Mouse (Mus musculus): ENCODE results near the gene Srp68. TPM values are rescaled to one million over a fixed set of nuclear protein-coding genes. Genes with fewer than 3 reads are reported as not detected.
"Not testable (repeated sequence)": the region's sequence is repeated elsewhere in the genome, so short reads cannot be mapped to it uniquely, and the experiment has no call there.

Gene Srp68
- polyA plus RNA-seq, 1 experiment from 2014 or later, result 74.8 TPM

DNA sequence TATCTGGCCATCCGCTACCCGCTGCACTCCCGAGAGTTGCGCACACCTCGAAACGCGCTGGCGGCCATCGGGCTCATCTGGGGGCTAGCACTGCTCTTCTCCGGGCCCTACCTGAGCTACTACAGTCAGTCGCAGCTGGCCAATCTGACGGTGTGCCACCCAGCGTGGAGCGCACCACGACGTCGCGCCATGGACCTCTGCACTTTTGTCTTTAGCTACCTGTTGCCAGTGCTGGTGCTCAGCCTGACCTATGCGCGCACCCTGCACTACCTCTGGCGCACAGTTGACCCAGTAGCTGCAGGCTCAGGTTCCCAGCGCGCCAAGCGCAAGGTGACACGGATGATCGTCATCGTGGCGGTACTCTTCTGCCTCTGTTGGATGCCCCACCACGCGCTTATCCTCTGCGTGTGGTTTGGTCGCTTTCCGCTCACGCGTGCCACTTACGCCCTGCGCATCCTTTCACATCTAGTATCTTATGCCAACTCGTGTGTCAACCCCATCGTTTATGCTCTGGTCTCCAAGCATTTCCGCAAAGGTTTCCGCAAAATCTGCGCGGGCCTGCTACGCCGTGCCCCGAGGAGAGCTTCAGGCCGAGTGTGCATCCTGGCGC is 9.0 kb upstream of the Srp68 start:
- Histone ChIP-seq H3K9ac (no peak overlapping the region), H3K4me1 (replicated peaks) (peaks cover 20% of the 10 kb centered on the region), H3K27me3 (replicated peaks) (peaks cover 67% of the 10 kb centered on the region), H3K36me3 (peaks cover 5% of the 10 kb centered on the region), H3K4me2 (peak overlapping the region; percentile 7; the same call in 1 of the 2 replicates), H3K9me3 (replicated peaks) (0 out of 2 replicates have a peak, but pooled peaks cover 5% of the 10 kb centered on the region), H3K4me3 (peak overlapping the region; percentile 3; the same call in 1 of the 2 replicates), H3K27ac (ENCODE audit: poor library complexity, severe bottlenecking) (no peak overlapping the region)
- WGBS, result 10% methylated on average over 48 of the region's 48 CpGs
- no peak for ATAC-seq (ENCODE audit: insufficient number of reproducible peaks, low FRiP score)

DNA sequence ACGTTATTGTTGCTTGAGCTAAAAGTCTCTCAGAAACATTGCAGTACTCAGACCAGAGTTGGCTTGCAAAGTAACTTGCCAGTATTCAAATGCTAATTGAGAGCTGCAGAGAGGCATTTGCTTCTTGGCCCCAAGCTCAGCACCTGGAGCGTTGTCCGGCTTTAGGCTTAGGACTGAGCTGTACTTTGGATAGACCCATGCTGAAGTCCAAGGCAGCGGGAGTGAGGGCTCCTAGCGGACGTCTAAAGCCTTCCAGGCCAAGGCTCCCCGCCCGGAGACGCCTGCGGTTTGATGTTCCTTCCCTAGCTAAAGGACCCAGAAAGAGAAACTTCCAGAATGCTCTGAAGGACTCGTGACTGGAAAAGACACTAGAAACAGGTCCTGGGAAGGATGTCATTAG is 8.1 kb upstream of the Srp68 start:
- Histone ChIP-seq H3K4me3 (peak overlapping the region; percentile 39), H3K4me1 (replicated peaks) (peaks cover 18% of the 10 kb centered on the region), H3K36me3 (no peaks in the 10 kb centered on the region), H3K9ac (no peak overlapping the region), H3K9me3 (replicated peaks) (0 out of 2 replicates have a peak, but pooled peaks cover 5% of the 10 kb centered on the region), H3K4me2 (peak overlapping the region; percentile 67), H3K27ac (ENCODE audit: poor library complexity, severe bottlenecking) (no peak overlapping the region), H3K27me3 (replicated peaks) (peaks cover 67% of the 10 kb centered on the region)
- WGBS, result 3% methylated on average over 11 of the region's 11 CpGs
- no peak for ATAC-seq (ENCODE audit: insufficient number of reproducible peaks, low FRiP score)

DNA sequence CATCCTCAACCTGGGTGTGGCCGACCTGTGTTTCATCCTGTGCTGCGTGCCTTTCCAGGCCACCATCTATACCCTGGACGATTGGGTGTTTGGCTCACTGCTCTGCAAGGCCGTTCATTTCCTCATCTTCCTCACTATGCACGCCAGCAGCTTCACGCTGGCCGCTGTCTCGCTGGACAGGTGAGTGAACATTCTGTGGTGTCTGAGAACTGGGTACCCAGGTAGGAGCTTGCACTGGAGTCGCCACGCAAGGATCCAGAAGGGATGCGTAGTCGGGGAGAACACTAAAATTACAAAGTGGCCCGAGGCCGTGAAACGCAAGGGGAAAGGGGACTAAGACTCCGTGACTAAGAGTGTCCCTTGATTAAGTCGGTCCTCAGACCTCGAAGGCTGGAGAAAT is 7.7 kb upstream of the Srp68 start:
- no peak for ATAC-seq (ENCODE audit: insufficient number of reproducible peaks, low FRiP score)
- peak overlapping the region; percentile 47 for H3K9ac ChIP-seq
- no peaks in the 10 kb centered on the region for H3K36me3 ChIP-seq
- no peak overlapping the region for H3K27ac ChIP-seq (ENCODE audit: poor library complexity, severe bottlenecking)
- peak overlapping the region; percentile 67 for H3K4me2 ChIP-seq
- peaks cover 67% of the 10 kb centered on the region for H3K27me3 ChIP-seq (replicated peaks)
- peaks cover 18% of the 10 kb centered on the region for H3K4me1 ChIP-seq (replicated peaks)
- peak overlapping the region; percentile 39 for H3K4me3 ChIP-seq
- 0 out of 2 replicates have a peak, but pooled peaks cover 5% of the 10 kb centered on the region for H3K9me3 ChIP-seq (replicated peaks)
- 3% methylated on average over 18 of the region's 18 CpGs for WGBS

DNA sequence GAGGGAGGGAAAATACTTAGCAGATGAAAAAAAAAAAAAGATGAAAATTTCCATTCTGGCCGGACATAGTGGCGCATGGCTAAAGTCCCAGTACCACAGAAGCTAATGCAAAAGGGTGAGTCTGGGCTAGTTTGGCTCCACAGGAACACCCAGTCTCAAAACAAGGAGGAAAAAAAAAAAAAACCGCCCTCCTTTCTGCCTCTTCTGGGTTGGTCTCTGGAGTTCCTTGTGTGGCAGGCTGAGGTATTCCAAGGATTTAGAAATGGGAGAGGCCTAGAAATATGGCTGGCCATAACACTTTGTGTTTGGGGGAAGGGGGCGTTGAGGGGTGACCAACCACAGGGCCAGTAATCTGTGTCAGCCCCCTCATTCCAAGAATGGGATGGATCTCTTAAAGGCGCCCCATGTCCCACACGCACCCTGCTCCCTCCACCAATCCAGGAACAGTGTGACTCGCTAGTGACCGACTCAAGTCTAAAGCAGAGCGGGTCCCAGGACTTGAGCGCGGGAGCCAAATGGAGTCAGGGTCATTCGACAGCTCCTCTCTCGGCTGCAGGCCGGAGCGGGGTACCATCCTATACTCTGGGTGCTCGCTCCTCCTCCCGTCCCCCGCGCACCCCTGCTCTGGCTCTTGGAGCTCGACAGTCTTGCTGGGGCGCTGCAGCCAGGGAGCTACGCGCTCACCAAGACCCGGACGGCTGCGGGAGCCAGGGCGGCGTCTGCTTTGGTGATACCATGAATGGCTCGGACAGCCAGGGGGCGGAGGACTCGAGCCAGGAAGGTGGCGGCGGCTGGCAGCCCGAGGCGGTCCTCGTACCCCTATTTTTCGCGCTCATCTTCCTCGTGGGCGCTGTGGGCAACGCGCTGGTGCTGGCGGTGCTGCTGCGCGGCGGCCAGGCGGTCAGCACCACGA is 7.0 kb upstream of the Srp68 start, which contains the start of gene Galr2:
TSS of gene Galr2 (plus strand) at position 189 of the 913 bp plus-strand sequence.
- ATAC-seq (ENCODE audit: insufficient number of reproducible peaks, low FRiP score), result no peak
- Histone ChIP-seq H3K4me2 (peak within 1 kb of the TSS; percentile 67), H3K27me3 (replicated peaks) (peaks cover 65% of the 10 kb centered on the region), H3K4me3 (peak within 1 kb of the TSS; percentile 39), H3K9me3 (replicated peaks) (0 out of 2 replicates have a peak, but pooled peaks cover 5% of the 10 kb centered on the region), H3K27ac (ENCODE audit: poor library complexity, severe bottlenecking) (no peak within 1 kb of the TSS), H3K9ac (peak within 1 kb of the TSS; percentile 47), H3K4me1 (replicated peaks) (peaks cover 18% of the 10 kb centered on the region), H3K36me3 (no peaks in the 10 kb centered on the region)
- 5% methylated on average over 48 of the region's 48 CpGs for WGBS

DNA sequence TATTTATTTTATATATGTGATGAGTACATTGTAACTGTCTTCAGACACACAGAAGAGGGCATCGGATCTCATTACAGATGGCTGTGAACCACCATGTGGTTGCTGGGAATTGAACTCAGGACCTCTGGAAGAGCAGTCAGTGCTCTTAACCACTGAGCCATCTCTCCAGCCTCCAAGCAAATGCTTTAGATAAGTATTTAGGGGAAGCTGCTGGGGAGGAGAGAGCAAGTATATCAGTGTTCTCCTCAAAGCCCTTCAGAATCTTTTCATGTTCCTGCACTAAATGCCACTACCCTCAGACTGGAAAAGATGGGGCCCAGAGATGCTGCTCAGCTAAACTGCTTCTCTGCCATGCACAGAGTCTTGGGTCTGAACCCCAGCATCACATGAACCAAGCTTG is 3.2 kb upstream of the Srp68 start:
- H3K36me3 ChIP-seq; H3K9ac ChIP-seq; H3K4me2 ChIP-seq; H3K4me3 ChIP-seq; H3K27ac ChIP-seq (ENCODE audit: poor library complexity, severe bottlenecking); H3K9me3 ChIP-seq (replicated peaks); ATAC-seq (ENCODE audit: insufficient number of reproducible peaks, low FRiP score): not testable (repeated sequence)
- H3K27me3 ChIP-seq (replicated peaks), result peaks cover 27% of the 10 kb centered on the region
- 85% methylated on average over 1 of the region's 1 CpGs for WGBS
- H3K4me1 ChIP-seq (replicated peaks), result peaks cover 23% of the 10 kb centered on the region

DNA sequence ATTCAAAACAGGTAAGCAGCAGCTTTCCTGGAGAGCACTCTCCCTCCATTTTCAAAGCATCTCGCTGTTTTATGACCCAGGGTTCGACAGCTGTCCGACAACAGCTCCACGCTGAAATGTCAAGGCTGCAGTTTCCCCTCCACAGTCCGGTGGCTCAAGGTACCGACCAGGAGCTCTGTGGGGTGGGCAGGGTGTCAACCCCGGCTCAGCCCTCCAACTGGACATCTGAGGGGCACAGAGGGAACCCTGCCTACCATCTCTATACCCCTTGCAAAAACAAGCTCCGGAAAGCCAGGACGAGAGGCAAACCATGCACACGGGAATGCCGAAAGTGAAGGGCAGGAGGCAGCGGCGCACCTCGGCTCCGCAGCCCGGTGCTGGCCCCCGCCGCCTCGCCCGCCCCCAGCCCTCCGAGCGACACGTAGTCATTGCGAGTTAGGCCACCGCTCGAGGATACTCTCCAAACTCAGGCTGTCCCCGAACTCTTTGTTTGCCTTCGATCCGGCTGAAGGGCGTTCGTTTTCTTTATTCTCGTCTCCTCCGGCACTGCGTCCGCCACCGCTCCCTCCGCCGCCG is 460 bp downstream of the Srp68 start:
- Histone ChIP-seq H3K9ac (peak overlapping the region; percentile 94), H3K9me3 (replicated peaks) (no peaks in the 10 kb centered on the region), H3K36me3 (peaks cover 35% of the 10 kb centered on the region), H3K27ac (ENCODE audit: poor library complexity, severe bottlenecking) (peak overlapping the region; percentile 48), H3K4me1 (replicated peaks) (peaks cover 20% of the 10 kb centered on the region), H3K4me3 (peak overlapping the region; percentile 70), H3K27me3 (replicated peaks) (no peaks in the 10 kb centered on the region), H3K4me2 (peak overlapping the region; percentile 89)
- WGBS, result under 1% methylated on average over 39 of the region's 39 CpGs
- peak; percentile 66 for ATAC-seq (ENCODE audit: insufficient number of reproducible peaks, low FRiP score)

DNA sequence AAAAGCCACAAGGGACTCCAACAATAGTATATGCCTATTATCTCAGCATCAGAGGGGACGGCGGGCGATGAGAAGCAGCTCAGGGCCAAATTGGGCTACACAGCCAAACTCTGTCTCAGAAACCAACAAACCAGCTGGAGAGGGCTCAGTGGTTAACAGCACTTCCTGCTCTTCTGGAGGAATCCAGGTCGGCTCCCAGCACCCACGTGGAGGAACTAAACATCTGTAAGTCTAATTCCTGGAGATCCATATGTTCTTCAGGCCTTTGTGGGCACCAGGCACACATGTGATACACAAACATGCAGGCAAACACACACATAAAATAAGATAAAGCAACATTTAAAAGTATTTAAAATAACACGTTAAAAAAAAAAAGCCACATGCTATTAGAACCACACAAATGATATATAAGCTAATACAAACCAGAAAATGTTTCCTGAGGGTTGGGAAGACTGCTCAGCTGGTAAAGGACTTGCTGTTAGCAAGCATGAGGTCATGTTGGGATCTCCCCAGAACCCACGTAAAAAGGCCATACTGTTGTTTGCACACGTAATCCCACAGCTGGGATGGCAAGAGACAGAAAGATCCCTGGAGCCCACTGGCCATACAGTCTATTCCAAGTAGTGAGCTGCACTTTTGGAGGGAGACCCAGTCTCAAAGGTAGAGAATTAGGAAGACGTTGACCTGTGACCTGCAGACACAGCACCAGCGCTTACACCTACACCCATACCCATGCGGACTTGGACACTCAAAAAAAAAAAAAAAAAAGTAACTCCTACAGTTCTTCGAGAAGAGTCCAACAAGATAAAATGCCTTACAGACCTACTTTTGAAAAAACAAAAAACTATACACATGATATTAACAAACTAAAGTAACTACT is 1.2 kb downstream of the Srp68 start:
- no peaks in the 10 kb centered on the region for H3K9me3 ChIP-seq (replicated peaks)
- peaks cover 20% of the 10 kb centered on the region for H3K4me1 ChIP-seq (replicated peaks)
- H3K27ac ChIP-seq (ENCODE audit: poor library complexity, severe bottlenecking), result no peak overlapping the region
- peak overlapping the region; percentile 94 for H3K9ac ChIP-seq
- peaks cover 42% of the 10 kb centered on the region for H3K36me3 ChIP-seq
- 43% methylated on average over 12 of the region's 12 CpGs for WGBS
- no peak for ATAC-seq (ENCODE audit: insufficient number of reproducible peaks, low FRiP score)
- H3K27me3 ChIP-seq (replicated peaks), result no peaks in the 10 kb centered on the region
- H3K4me3 ChIP-seq, result peak overlapping the region; percentile 70
- peak overlapping the region; percentile 89 for H3K4me2 ChIP-seq

DNA sequence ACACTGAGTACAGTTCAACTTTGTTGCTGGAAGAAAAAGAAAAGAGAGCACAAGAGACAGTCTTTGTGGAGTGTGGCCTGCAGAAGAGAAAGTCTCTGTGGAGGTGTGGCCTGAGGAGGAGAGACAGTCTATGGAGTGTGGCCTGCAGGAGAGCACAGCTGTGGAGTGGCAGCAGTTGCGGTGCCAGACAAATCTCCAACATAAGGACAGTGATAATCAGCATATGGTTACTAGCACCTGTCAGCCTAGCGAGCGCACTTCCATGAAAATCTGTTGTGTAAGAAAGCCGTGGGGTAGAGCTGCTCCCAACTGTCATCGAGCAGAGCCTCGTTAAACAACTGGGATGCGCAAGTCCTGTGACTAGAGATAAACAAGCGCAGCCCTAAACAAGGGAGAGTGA is 4.5 kb downstream of the Srp68 start:
- H3K4me1 ChIP-seq (replicated peaks), result peaks cover 18% of the 10 kb centered on the region
- no peaks in the 10 kb centered on the region for H3K27me3 ChIP-seq (replicated peaks)
- no peak for ATAC-seq (ENCODE audit: insufficient number of reproducible peaks, low FRiP score)
- H3K4me2 ChIP-seq, result no peak overlapping the region
- 87% methylated on average over 8 of the region's 8 CpGs for WGBS
- no peak overlapping the region for H3K9ac ChIP-seq
- H3K4me3 ChIP-seq, result no peak overlapping the region
- peaks cover 71% of the 10 kb centered on the region for H3K36me3 ChIP-seq
- no peak overlapping the region for H3K27ac ChIP-seq (ENCODE audit: poor library complexity, severe bottlenecking)
- no peaks in the 10 kb centered on the region for H3K9me3 ChIP-seq (replicated peaks)

DNA sequence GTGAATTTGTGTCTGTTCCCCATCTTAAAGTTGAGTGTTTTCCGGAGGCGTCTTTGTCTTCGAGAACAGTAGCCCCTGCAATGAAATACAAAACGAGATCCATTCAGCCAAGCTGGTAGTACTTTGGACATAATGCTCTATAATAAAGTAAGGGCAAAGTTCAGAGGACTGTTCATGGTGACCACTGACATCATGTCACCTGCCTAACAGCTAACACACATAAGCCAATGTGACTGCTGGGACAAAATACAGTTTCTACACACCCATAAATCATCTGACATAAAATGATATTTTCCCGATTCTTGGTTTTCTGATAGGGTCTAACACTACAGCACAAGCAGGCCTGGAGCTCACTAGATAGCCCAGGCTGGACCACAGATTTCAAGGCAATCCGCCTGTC is 5.7 kb downstream of the Srp68 start:
- no peak for ATAC-seq (ENCODE audit: insufficient number of reproducible peaks, low FRiP score)
- Histone ChIP-seq H3K4me3 (no peak overlapping the region), H3K27ac (ENCODE audit: poor library complexity, severe bottlenecking) (no peak overlapping the region), H3K9me3 (replicated peaks) (no peaks in the 10 kb centered on the region), H3K27me3 (replicated peaks) (no peaks in the 10 kb centered on the region), H3K4me2 (no peak overlapping the region), H3K4me1 (replicated peaks) (peaks cover 15% of the 10 kb centered on the region), H3K36me3 (peaks cover 84% of the 10 kb centered on the region), H3K9ac (no peak overlapping the region)
- 97% methylated on average over 6 of the region's 6 CpGs for WGBS

DNA sequence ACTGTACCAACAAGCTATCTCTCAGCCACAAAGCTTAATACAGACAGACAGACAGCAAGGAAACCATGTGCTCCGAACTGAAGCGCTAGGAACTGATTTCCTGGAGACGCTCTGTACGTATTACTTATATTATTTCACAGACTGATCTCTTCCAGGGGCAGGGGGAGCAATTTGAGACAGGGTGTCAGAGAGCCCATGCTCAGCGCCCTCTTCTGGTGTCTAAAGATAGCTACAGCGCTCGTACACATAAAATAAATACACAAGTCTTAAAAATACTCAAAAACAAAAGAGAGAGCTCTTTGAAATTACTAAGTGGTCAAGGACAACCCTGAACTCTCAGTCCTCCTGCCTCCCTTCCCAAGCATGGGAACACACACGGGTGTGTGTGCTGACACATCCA is 6.4 kb downstream of the Srp68 start:
- WGBS, result 84% methylated on average over 8 of the region's 8 CpGs
- H3K27ac ChIP-seq (ENCODE audit: poor library complexity, severe bottlenecking), result no peak overlapping the region
- H3K36me3 ChIP-seq, result peaks cover 91% of the 10 kb centered on the region
- no peaks in the 10 kb centered on the region for H3K9me3 ChIP-seq (replicated peaks)
- H3K4me2 ChIP-seq, result no peak overlapping the region
- peaks cover 11% of the 10 kb centered on the region for H3K4me1 ChIP-seq (replicated peaks)
- H3K9ac ChIP-seq, result no peak overlapping the region
- no peaks in the 10 kb centered on the region for H3K27me3 ChIP-seq (replicated peaks)
- no peak overlapping the region for H3K4me3 ChIP-seq
- no peak for ATAC-seq (ENCODE audit: insufficient number of reproducible peaks, low FRiP score)

All from heart, embryonic 12.5 days (tissue).